Mouse (Mus musculus) ES-E14 (cell line): ENCODE measurements at regions not wholly inside any gene's neighbourhood (a gene's known extent, or its start where the extent isn't known, plus 50 kb on each side); places are given as distances from the start of the nearest gene placed in this dataset.

Source experiments
- DNase-seq: peaks from one replicate; pipeline ENCODE4 v3.0.0-alpha.2; 2013; ENCODE audit warnings: low read depth, low spot score
- H3K27ac ChIP-seq: 2 replicates; pipeline ENCODE4 v1.5.1; 2012; ENCODE audit warnings: low read depth, mild to moderate bottlenecking, low read length, moderate library complexity, mixed read lengths; ENCODE audit not compliant: poor library complexity, insufficient read depth, severe bottlenecking
- H3K36me3 ChIP-seq: 2 replicates; pipeline ENCODE4 v1.6.1; 2012; ENCODE audit warnings: mild to moderate bottlenecking, low read length, moderate library complexity, mixed read lengths; ENCODE audit not compliant: control insufficient read depth, poor library complexity, insufficient read depth, severe bottlenecking
- H3K4me1 ChIP-seq, 2 experiments: fragments of 150-350 bp in 1 of 2; sonication (generic) in 1 of 2; 2 replicates each; pipeline ENCODE4 v1.6.1; 2012; ENCODE audit warnings: low read length in 2 of 2, mild to moderate bottlenecking in 1 of 2, mixed read lengths in 1 of 2; ENCODE audit not compliant: control insufficient read depth in 2 of 2, insufficient read depth in 2 of 2, poor library complexity in 1 of 2
- H3K4me3 ChIP-seq, 2 experiments: fragments of 150-350 bp in 1 of 2; sonication (generic) in 1 of 2; 2 replicates each; pipeline ENCODE4 v1.5.1; 2012; ENCODE audit warnings: low read length in 2 of 2, low read depth in 1 of 2, mild to moderate bottlenecking in 1 of 2, mixed read lengths in 1 of 2; ENCODE audit not compliant: insufficient read depth in 1 of 2, poor library complexity in 1 of 2, severe bottlenecking in 1 of 2
- H3K9ac ChIP-seq: 2 replicates; pipeline ENCODE4 v1.6.1; 2012; ENCODE audit warnings: low read depth, mild to moderate bottlenecking, low read length, mixed read lengths; ENCODE audit not compliant: poor library complexity, insufficient read depth, severe bottlenecking
- H3K9me3 ChIP-seq: fragments of 150-350 bp; sonication (generic); 2 replicates; pipeline ENCODE4 v1.6.1; 2012; ENCODE audit warnings: low read depth, mild to moderate bottlenecking, low read length; ENCODE audit not compliant: control insufficient read depth, insufficient read depth
- CHD2 ChIP-seq: IDR thresholded peaks from 2 replicates; pipeline ENCODE4 v1.6.1; 2014; ENCODE audit warnings: mild to moderate bottlenecking, low read depth, low read length, inconsistent platforms
- HCFC1 ChIP-seq: IDR thresholded peaks from 2 replicates; pipeline ENCODE4 v1.6.1; 2012; ENCODE audit warnings: low read length, inconsistent platforms, borderline replicate concordance; ENCODE audit not compliant: insufficient read depth
- MAFK ChIP-seq: IDR thresholded peaks from 2 replicates; pipeline ENCODE4 v1.6.1; 2014; ENCODE audit warnings: mild to moderate bottlenecking, low read depth, low read length, inconsistent platforms; ENCODE audit not compliant: insufficient read depth
- ZC3H11A ChIP-seq: IDR thresholded peaks from 2 replicates; pipeline ENCODE4 v1.6.1; 2012; ENCODE audit warnings: low read depth, mild to moderate bottlenecking, inconsistent platforms, low read length, borderline replicate concordance
- ZNF384 ChIP-seq: IDR thresholded peaks from 2 replicates; pipeline ENCODE4 v1.6.1; 2012; ENCODE audit warnings: low read depth, low read length, inconsistent platforms
- in situ Hi-C, 2 experiments: fragments of 600-800 bp; cut with MboI; formaldehyde crosslinking; loops; one replicate each; pipeline ENCODE4 v1.15.1; 2025; ENCODE audit warnings: low sequenced_read_pairs in 2 of 2, inconsistent platforms in 1 of 2; ENCODE audit not compliant: unreplicated experiment in 2 of 2

DNA sequence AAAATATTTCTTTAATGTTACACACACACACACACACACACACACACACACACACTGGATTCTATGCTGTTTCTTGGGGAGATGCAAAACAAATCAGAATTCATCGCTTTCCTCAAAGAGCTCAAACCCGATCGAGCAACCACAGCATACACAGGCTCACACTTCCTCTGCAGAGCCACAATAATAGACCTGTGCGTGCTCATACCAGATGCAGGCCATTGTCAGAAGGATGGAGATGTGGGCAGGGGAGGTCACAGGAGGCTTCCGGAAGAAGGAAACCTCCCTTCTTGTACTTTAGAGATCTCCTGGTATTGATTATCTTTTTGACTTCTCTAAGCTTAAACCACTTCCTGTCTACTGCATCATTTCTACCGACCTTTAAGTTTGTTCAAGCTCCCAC, 122.8 kb downstream of the Dusp6 start:
- H3K36me3 ChIP-seq: no peaks in the 10 kb centered on the region

DNA sequence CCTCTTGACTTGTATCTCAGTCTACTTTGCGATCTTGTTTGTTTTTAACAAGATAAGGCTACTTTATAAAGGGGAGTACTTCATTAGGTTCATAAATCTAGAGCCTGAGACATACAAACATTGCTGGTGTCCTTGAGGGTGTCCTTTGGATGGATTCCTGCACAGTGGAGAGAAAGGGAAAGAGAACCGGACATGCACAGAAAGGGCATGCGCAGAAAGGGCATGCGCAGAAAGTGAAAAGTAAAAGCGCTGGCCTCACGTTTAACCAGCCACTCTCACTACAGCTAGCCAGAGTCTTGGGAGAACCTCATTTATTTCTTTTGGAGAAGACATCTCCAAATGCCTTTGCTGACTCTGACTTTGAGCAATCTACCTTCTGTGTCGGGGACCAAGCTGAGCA, 125.5 kb downstream of the Dusp6 start:
- no peaks in the 10 kb centered on the region for H3K36me3 ChIP-seq
- H3K4me3 ChIP-seq: no peak overlapping the region
- no peaks in the 10 kb centered on the region for H3K9me3 ChIP-seq
- no peak overlapping the region for H3K27ac ChIP-seq
- in situ Hi-C loops: no loop called here
- no peak for TF ChIP-seq CHD2
- TF ChIP-seq MAFK: no peak
- TF ChIP-seq ZNF384: no peak
- TF ChIP-seq ZC3H11A: no peak
- no peak for TF ChIP-seq HCFC1
- no peaks in the 10 kb centered on the region for H3K4me1 ChIP-seq
- DNase-seq: no peak
- no peak overlapping the region for H3K9ac ChIP-seq

More for the DNA sequence above, 122.8 kb downstream of the Dusp6 start:
- TF ChIP-seq CHD2 (no peak), HCFC1 (no peak), ZNF384 (no peak), MAFK (no peak), ZC3H11A (no peak)
- H3K4me1 ChIP-seq: no peaks in the 10 kb centered on the region
- DNase-seq: no peak
- no peak overlapping the region for H3K9ac ChIP-seq
- H3K4me3 ChIP-seq: no peak overlapping the region
- H3K27ac ChIP-seq: no peak overlapping the region
- H3K9me3 ChIP-seq: no peaks in the 10 kb centered on the region
- in situ Hi-C loops: no loop called here

DNA sequence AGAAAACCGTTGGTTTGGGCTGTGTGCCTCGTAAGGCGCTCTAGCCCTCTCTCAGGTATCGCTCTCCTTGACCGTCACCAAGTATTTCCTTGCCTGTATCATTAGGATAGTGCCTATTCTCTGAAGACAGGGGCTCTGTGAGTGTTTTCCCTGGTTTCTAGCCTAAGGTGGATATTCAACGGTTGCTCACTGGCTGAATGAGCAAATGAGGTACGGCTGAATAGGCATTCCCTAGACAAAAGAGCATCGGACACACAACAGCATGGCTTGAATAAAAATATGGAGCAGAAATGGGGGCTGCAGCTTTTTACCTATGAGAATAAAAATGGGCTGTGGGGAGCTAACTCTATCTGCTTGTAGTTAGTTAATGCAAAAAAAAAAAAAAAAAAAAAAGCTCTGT, 126.0 kb downstream of the Dusp6 start:
- TF ChIP-seq ZC3H11A (no peak), ZNF384 (no peak), MAFK (no peak), CHD2 (no peak), HCFC1 (no peak)
- Histone ChIP-seq H3K36me3 (no peaks in the 10 kb centered on the region), H3K4me1 (no peaks in the 10 kb centered on the region), H3K4me3 (no peak overlapping the region), H3K9ac (no peak overlapping the region), H3K9me3 (no peaks in the 10 kb centered on the region), H3K27ac (no peak overlapping the region)
- no peak for DNase-seq
- in situ Hi-C loops: no loop called here

DNA sequence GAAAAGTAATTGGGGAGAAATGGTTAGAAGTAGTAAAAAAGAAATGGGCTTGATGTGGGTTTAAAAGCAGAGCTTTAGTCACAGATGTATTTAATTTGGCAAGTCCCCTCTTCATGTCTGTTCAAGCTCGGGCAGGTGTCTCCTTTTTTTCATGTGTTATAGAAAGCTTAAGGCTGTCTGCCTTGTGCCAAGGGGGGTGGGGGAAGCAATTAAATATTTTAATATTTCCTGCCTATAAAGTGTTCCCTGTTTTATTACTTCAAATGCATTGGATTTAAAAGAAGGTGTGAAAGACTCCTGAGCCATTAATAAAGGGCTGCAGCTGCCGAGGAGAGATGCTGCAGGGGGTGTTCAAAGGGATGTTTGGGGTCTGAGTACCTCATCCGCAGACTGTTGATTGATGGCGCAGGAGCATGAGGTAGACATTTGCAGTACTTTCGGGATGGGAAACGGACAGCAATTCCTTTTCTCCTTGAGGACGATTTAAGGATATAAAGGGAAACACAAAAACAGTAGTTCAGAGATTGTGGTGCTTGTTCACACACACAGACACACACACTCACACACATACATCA, 127.7 kb downstream of the Dusp6 start:
- Histone ChIP-seq H3K4me3 (no peak overlapping the region), H3K9ac (no peak overlapping the region), H3K36me3 (no peaks in the 10 kb centered on the region), H3K27ac (no peak overlapping the region), H3K9me3 (no peaks in the 10 kb centered on the region), H3K4me1 (no peaks in the 10 kb centered on the region)
- in situ Hi-C loops: no loop called here
- no peak for DNase-seq
- no peak for TF ChIP-seq CHD2

DNA sequence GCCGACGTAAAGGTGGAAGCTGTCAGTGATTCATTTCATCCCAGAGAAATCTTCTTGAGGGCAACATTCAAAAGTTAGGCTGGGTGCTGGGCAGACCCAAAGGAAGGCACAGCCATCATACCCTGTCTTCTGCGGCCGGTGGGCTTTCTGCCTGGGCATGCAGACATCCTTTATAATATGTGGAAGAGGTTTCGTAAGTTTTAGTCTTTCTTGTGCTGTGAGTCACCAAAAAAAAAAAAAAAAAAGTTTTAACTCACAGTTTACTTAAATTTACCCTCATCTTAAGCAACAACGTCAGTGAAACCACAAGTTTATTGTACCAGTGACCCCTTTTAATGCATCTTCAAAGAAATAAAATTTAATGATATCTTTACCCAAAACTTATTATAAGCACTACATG, 128.7 kb downstream of the Dusp6 start:
- in situ Hi-C loops: no loop called here
- H3K4me3 ChIP-seq: no peak overlapping the region
- TF ChIP-seq ZC3H11A: no peak
- TF ChIP-seq ZNF384: no peak
- TF ChIP-seq HCFC1: no peak
- no peak for TF ChIP-seq MAFK
- TF ChIP-seq CHD2: no peak
- no peaks in the 10 kb centered on the region for H3K36me3 ChIP-seq
- H3K4me1 ChIP-seq: no peaks in the 10 kb centered on the region
- no peak overlapping the region for H3K27ac ChIP-seq
- no peaks in the 10 kb centered on the region for H3K9me3 ChIP-seq
- no peak for DNase-seq
- no peak overlapping the region for H3K9ac ChIP-seq
